ENCODE assay signal across 15 mouse cellular contexts in genomic region chr14:31228234-31228633, GRCm38 (mm10). TPM values are rescaled to one million over a fixed set of nuclear protein-coding genes. Genes with fewer than 3 reads are reported as not detected.
A peak's percentile ranks its signal among the peaks of the same experiment; 100 is the strongest.
DNase-seq lines count a peak whose midpoint lies in the region; ATAC-seq and TF ChIP-seq lines count a peak whose summit lies in the region.
"Had no signal": no experiment of that assay in that cellular context is flagged by ENCODE, and none has a peak within 500 bp of the region (broad histone marks: within the 10 kb centered on the region; RNA-seq: fewer than 3 reads in every experiment).

No protein-coding gene starts in this region.

- no peaks in the 10 kb centered on the region for H3K36me3 ChIP-seq in E14TG2a.4 (ENCODE audit: insufficient read depth, low read length)
- H3K36me3 ChIP-seq in lung, postnatal 0 days (ENCODE audit: insufficient read depth, low read length) = no peaks in the 10 kb centered on the region
- H3K36me3 ChIP-seq: limb, embryonic 12.5 days had no signal

- peak overlapping the region; percentile 57; the same call in 1 of the 2 replicates for H3K4me3 ChIP-seq in E14TG2a.4 (replicated peaks; ENCODE audit: low read length)
- H3K4me3 ChIP-seq in lung, postnatal 0 days (ENCODE audit: low read depth, low read length) = no peak overlapping the region
- H3K4me3 ChIP-seq: erythroblast, embryonic 14.5 days; limb, embryonic 12.5 days had no signal

- peak; percentile 52 for ATAC-seq in granulocyte monocyte progenitor cell, adult 5-6 weeks (replicated peaks; ENCODE audit: poor library complexity, severe bottlenecking)
- peak; percentile 49 for ATAC-seq in lung, postnatal 0 days

- peak; percentile 84 for TF ChIP-seq EP300 in lung, postnatal 0 days (IDR thresholded peaks at IDR 0.05)

- H3K27me3 ChIP-seq in E14TG2a.4 (ENCODE audit: insufficient read depth, low read length) = peaks cover 83% of the 10 kb centered on the region
- H3K27me3 ChIP-seq in lung, postnatal 0 days (replicated peaks; ENCODE audit: insufficient read depth, low read length) = no peaks in the 10 kb centered on the region
- H3K27me3 ChIP-seq: limb, embryonic 12.5 days had no signal

- H3K9ac ChIP-seq in lung, postnatal 0 days (replicated peaks; ENCODE audit: low read depth) = no peak overlapping the region
- H3K9ac ChIP-seq: limb, embryonic 12.5 days had no signal

- no peak for TF ChIP-seq CTCF in E14TG2a.4 (conservative IDR thresholded peaks at IDR 0.05; ENCODE audit: low read length)
- no peak for TF ChIP-seq CTCF in lung, postnatal 0 days (IDR thresholded peaks at IDR 0.05)

- H3K4me2 ChIP-seq in lung, postnatal 0 days (replicated peaks; ENCODE audit: low read depth, low read length) = no peak overlapping the region
- H3K4me2 ChIP-seq: limb, embryonic 12.5 days had no signal

- H3K27ac ChIP-seq in lung, postnatal 0 days (ENCODE audit: low read length) = peak overlapping the region; percentile 47
- H3K27ac ChIP-seq: limb, embryonic 12.5 days had no signal

- 43% methylated on average over 6 of the region's 6 CpGs for WGBS in lung, postnatal 0 days

- peak; percentile 36 for DNase-seq in heart, postnatal 4 days
- DNase-seq in heart, adult 8-10 months (ENCODE audit: low spot score) = no peak
- DNase-seq in lung, postnatal 0 days (ENCODE audit: low spot score) = peak; percentile 64
- no peak for DNase-seq in frontal cortex, postnatal 25 days (ENCODE audit: low spot score in 2 of 2)
- DNase-seq in right cerebral cortex, adult 2 months (ENCODE audit: low spot score in 2 of 2) = no peak
- no peak for DNase-seq in Muller cell, postnatal 12 days (ENCODE audit: inconsistent ontology term)
- DNase-seq: adrenal gland, adult 8-10 months; cerebellum, postnatal 14 days; gastrocnemius, postnatal 14 days; retina, postnatal 1 day; thymus, postnatal 25 days had no signal

- peaks cover 37% of the 10 kb centered on the region for H3K4me1 ChIP-seq in E14TG2a.4 (replicated peaks; ENCODE audit: low read depth, low read length)
- H3K4me1 ChIP-seq in lung, postnatal 0 days (ENCODE audit: insufficient read depth, low read depth, low read length) = peaks cover 14% of the 10 kb centered on the region
- H3K4me1 ChIP-seq: limb, embryonic 12.5 days had no signal

- no peaks in the 10 kb centered on the region for H3K9me3 ChIP-seq in E14TG2a.4 (ENCODE audit: low read length)
- H3K9me3 ChIP-seq in lung, postnatal 0 days (ENCODE audit: low read length) = no peaks in the 10 kb centered on the region
- H3K9me3 ChIP-seq: limb, embryonic 12.5 days had no signal

RNA-seq across cellular contexts. Expression of gene Sema3g, which starts 10.6 kb away (rescaled TPM):
- 10 to 100 TPM in 1 of 2 experiments, 1 to 10 TPM in 1; 9.2 to 11.4 TPM for total RNA-seq in heart, postnatal 4 days (2021)
- 10 to 100 TPM; 12.3 to 14.2 (median 13.2) TPM for total RNA-seq in heart, adult 8-10 months (2022)
- 0.21 TPM in 1 of 2 replicates, not detected in the other for total RNA-seq in granulocyte monocyte progenitor cell, adult 5-6 weeks (2014; fragmentation: Nextera tagmentation)
- not detected in 2 replicates for total RNA-seq in granulocyte monocyte progenitor cell, adult 5-6 weeks (2017)
- polyA plus RNA-seq in lung, postnatal 0 days (2015; fragmentation: Nextera tagmentation; extraction: Ambion mirVana) = 4.7 and 5.7 TPM in 2 replicates
- polyA plus RNA-seq: erythroblast, embryonic 14.5 days had no signal

RNA-seq across cellular contexts. Expression of gene Nisch, which starts 11.5 kb away (rescaled TPM):
- 100 to 1,000 TPM; 301 to 310 TPM for total RNA-seq in heart, postnatal 4 days (2021)
- total RNA-seq in heart, adult 8-10 months (2022) = 100 to 1,000 TPM; 129 to 142 (median 131) TPM
- 137 and 211 TPM in 2 replicates for total RNA-seq in granulocyte monocyte progenitor cell, adult 5-6 weeks (2014; fragmentation: Nextera tagmentation)
- total RNA-seq in granulocyte monocyte progenitor cell, adult 5-6 weeks (2017) = 86.1 and 111 TPM in 2 replicates
- polyA plus RNA-seq in lung, postnatal 0 days (2015; fragmentation: Nextera tagmentation; extraction: Ambion mirVana) = 196 and 224 TPM in 2 replicates

RNA-seq across cellular contexts. Expression of gene Tnnc1, which starts 20.1 kb away (rescaled TPM):
- 1,000 to 10,000 TPM; 5,292 to 5,773 TPM for total RNA-seq in heart, postnatal 4 days (2021)
- 1,000 to 10,000 TPM; 5,856 to 6,611 (median 6,322) TPM for total RNA-seq in heart, adult 8-10 months (2022)
- total RNA-seq in granulocyte monocyte progenitor cell, adult 5-6 weeks (2014; fragmentation: Nextera tagmentation) = 4.1 TPM in 1 of 2 replicates, not detected in the other
- 0.82 TPM in 1 of 2 replicates, not detected in the other for total RNA-seq in granulocyte monocyte progenitor cell, adult 5-6 weeks (2017)
- polyA plus RNA-seq in lung, postnatal 0 days (2015; fragmentation: Nextera tagmentation; extraction: Ambion mirVana) = 77.2 and 87.2 TPM in 2 replicates

RNA-seq across cellular contexts. Expression of gene Phf7, which starts 22.9 kb away (rescaled TPM):
- 1 to 10 TPM; 5.5 to 6.4 TPM for total RNA-seq in heart, postnatal 4 days (2021)
- total RNA-seq in heart, adult 8-10 months (2022) = 1 to 10 TPM; 3.2 to 5.2 (median 4.2) TPM
- 13.9 and 15.2 TPM in 2 replicates for total RNA-seq in granulocyte monocyte progenitor cell, adult 5-6 weeks (2014; fragmentation: Nextera tagmentation)
- total RNA-seq in granulocyte monocyte progenitor cell, adult 5-6 weeks (2017) = 14.8 and 17.4 TPM in 2 replicates
- polyA plus RNA-seq in lung, postnatal 0 days (2015; fragmentation: Nextera tagmentation; extraction: Ambion mirVana) = 17.7 and 18.8 TPM in 2 replicates

RNA-seq across cellular contexts. Expression of gene Bap1, which starts 23.0 kb away (rescaled TPM):
- total RNA-seq in heart, postnatal 4 days (2021) = 10 to 100 TPM; 54.4 to 54.8 TPM
- total RNA-seq in heart, adult 8-10 months (2022) = 10 to 100 TPM; 42.1 to 46.9 (median 43.1) TPM
- 29.9 and 40.9 TPM in 2 replicates for total RNA-seq in granulocyte monocyte progenitor cell, adult 5-6 weeks (2014; fragmentation: Nextera tagmentation)
- total RNA-seq in granulocyte monocyte progenitor cell, adult 5-6 weeks (2017) = 47.9 and 54.8 TPM in 2 replicates
- 38.1 and 38.7 TPM in 2 replicates for polyA plus RNA-seq in lung, postnatal 0 days (2015; fragmentation: Nextera tagmentation; extraction: Ambion mirVana)

Comparison
In these comparisons a context has a peak if more than half of its experiments do, and no peak if none do; other contexts are left out.
1. DNase-seq: peak in heart, postnatal 4 days (single experiment) and lung, postnatal 0 days (single experiment); none in heart, adult 8-10 months (single experiment), frontal cortex, postnatal 25 days (0 of 2), right cerebral cortex, adult 2 months (0 of 2) and Muller cell, postnatal 12 days (single experiment).
2. RNA of gene Sema3g, which starts 10.6 kb away (total RNA-seq): 12.3 to 14.2 TPM in heart, adult 8-10 months and 9.2 to 11.4 TPM in heart, postnatal 4 days; 0.21 TPM in granulocyte monocyte progenitor cell, adult 5-6 weeks; every median in the first group is over 4 times any median in the second.
3. RNA of gene Tnnc1, which starts 20.1 kb away (total RNA-seq): 5,856 to 6,611 TPM in heart, adult 8-10 months and 5,292 to 5,773 TPM in heart, postnatal 4 days; 0.82 to 4.1 TPM in granulocyte monocyte progenitor cell, adult 5-6 weeks; every median in the first group is over 1,000 times any median in the second.